Mouse (Mus musculus) hindbrain, embryonic 14.5 days (tissue): ENCODE measurements around the gene AC134908.4. TPM values are rescaled to one million over a fixed set of nuclear protein-coding genes. Genes with fewer than 3 reads are reported as not detected.
A peak's percentile ranks its signal among the peaks of the same experiment; 100 is the strongest.

Experiments used
- ATAC-seq: fragments of 200-750 bp; cut with Nextera tagmentation; 2 replicates; pipeline ENCODE4 v1.8.0; 2017; ENCODE audit warnings: moderate number of reproducible peaks, mild to moderate bottlenecking, moderate TSS enrichment, moderate library complexity; ENCODE audit not compliant: low FRiP score
- DNase-seq: peaks from one replicate; pipeline ENCODE4 v3.0.0-alpha.2; 2015; ENCODE audit warnings: low spot score
- H3K27ac ChIP-seq: fragments of 300-500 bp; sonication (generic); 2 replicates; pipeline ENCODE4 v1.5.1; 2014; ENCODE audit warnings: mild to moderate bottlenecking, moderate library complexity
- H3K27me3 ChIP-seq: fragments of 300-500 bp; sonication (generic); 2 replicates; pipeline ENCODE4 v1.6.1; 2014; ENCODE audit warnings: mild to moderate bottlenecking, low read length, mixed read lengths; ENCODE audit not compliant: control insufficient read depth, insufficient read depth
- H3K36me3 ChIP-seq: fragments of 300-500 bp; sonication (generic); replicated peaks from 2 replicates; pipeline ENCODE4 v1.6.1; 2014; ENCODE audit not compliant: control insufficient read depth, insufficient read depth
- H3K4me1 ChIP-seq: fragments of 300-500 bp; sonication (generic); replicated peaks from 2 replicates; pipeline ENCODE4 v1.6.1; 2014; ENCODE audit warnings: antibody characterized with exemption, low read length, mixed read lengths; ENCODE audit not compliant: control insufficient read depth, insufficient read depth
- H3K4me2 ChIP-seq: fragments of 300-500 bp; sonication (generic); replicated peaks from 2 replicates; pipeline ENCODE4 v1.6.1; 2014; ENCODE audit warnings: mild to moderate bottlenecking, moderate library complexity
- H3K4me3 ChIP-seq: fragments of 300-500 bp; sonication (generic); replicated peaks from 2 replicates; pipeline ENCODE4 v1.5.1; 2014; ENCODE audit warnings: mild to moderate bottlenecking, low read length
- H3K9ac ChIP-seq: fragments of 300-500 bp; sonication (generic); 2 replicates; pipeline ENCODE4 v1.6.1; 2014
- H3K9me3 ChIP-seq: fragments of 300-500 bp; sonication (generic); 2 replicates; pipeline ENCODE4 v1.6.1; 2016; ENCODE audit warnings: low read length; ENCODE audit not compliant: control insufficient read depth
- WGBS: fragments of 180-500 bp; shearing (Covaris S2); extraction: QIAGEN DNeasy Blood & Tissue Kit; methylation state at CpG from one replicate; pipeline ENCODE4 v1.1.7; 2014; 5-methylcytosine and 5-hydroxymethylcytosine counted together
- polyA plus RNA-seq: library from polyadenylated mRNA; unstranded; fragments of >200 nt; fragmentation: Nextera tagmentation; extraction: Ambion mirVana; gene quantifications from 2 replicates; pipeline ENCODE4 v1.2.1, GENCODE M21; 2014

Gene AC134908.4
- polyA plus RNA-seq, 1 experiment from 2014 or later: not detected

DNA sequence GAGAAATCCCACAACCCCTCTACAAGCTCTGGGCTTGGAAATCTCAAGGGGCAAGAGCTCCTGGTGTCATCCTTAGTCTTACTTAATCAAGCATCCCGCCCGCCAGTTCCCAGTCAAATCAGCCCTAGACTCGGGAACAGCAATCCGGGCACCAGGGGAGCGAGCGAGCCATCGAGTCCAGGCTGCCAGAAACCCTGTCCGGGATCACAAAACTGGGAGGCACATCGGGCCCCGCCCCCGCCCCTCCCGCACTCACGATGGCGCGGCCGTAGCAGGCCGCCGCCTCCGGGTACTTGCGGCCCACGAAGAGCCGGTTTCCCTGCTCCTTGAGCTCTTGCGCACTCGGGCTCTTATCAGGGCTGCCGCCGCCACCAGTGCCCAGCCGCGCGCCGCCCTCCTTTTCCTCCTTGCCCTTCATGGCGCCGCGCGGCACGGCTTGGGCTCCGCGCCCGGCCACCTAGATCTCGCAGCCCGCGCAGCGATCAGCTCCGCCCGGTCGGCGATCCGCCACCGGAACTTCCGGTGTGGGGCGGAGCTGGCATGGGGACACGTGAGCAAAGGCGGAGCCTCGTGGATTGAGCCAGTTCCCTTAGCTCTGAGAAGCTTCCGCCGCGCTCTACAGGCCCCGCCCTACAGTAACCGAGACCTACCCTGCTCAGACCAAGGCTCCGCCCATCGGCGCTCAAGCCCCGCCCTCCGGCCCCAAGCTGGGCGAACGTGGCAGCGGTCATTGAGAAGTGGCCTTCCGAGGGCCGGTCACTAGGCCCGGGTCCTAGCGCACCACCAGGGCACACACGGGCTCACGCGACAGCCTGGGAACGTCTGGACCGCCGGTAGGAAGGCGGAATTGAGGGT lies 37.2 kb upstream of the AC134908.4 start:
- WGBS: under 1% methylated on average over 74 of the region's 77 CpGs
- peak; percentile 91 for ATAC-seq

DNA sequence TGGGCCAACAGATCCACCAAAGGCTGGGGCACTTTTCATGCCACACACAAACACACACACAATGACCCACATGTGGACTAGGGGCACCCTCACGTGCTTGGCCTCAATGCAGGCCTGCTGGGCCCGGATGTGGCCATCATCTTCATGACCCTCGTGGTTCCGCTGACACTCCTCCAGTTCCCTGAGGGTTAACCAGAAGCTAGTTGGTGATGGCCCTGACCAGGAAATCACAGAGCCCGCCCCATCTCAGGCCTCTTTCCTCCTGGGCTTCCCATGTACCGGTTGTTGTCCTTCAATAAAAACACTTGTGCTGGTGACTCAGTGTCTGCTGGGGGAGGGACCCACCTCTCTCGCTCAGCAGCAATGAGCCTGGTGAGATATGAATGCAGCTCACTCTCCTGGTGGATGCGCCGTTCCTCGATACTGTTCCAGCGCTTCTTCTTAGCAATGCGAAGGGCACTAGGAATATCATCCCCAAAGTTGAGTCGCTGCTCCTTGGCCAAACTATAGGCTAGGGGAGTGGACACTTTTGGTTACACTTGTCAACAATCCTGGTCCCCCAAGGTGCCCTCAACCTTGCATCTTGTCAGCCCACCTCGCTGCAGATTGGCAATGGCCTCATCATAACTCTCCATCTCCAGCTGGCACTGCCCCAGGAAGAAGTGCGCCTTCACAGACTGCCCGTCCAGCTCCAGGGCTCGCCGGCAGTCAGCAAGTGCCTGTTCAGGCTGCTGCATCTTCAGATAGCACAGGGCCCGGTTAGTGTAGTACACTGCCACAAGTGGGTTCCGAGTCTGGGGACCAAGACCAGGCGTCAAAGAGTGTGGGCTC lies 36.2 kb upstream of the AC134908.4 start:
- ATAC-seq: no peak
- peak overlapping the region; percentile 86 for H3K9ac ChIP-seq
- H3K4me1 ChIP-seq: peaks cover 74% of the 10 kb centered on the region
- no peaks in the 10 kb centered on the region for H3K9me3 ChIP-seq
- H3K36me3 ChIP-seq: peaks cover 36% of the 10 kb centered on the region
- 63% methylated on average over 21 of the region's 21 CpGs for WGBS
- H3K4me2 ChIP-seq: peak overlapping the region; percentile 96
- H3K27ac ChIP-seq: peak overlapping the region; percentile 98
- no peaks in the 10 kb centered on the region for H3K27me3 ChIP-seq
- no peak for DNase-seq
- peak overlapping the region; percentile 89 for H3K4me3 ChIP-seq

More for the DNA sequence above, 37.2 kb upstream of the AC134908.4 start:
- Histone ChIP-seq H3K4me2 (peak overlapping the region; percentile 96), H3K9me3 (no peaks in the 10 kb centered on the region), H3K4me1 (peaks cover 79% of the 10 kb centered on the region), H3K4me3 (peak overlapping the region; percentile 89), H3K9ac (peak overlapping the region; percentile 86), H3K27me3 (no peaks in the 10 kb centered on the region), H3K27ac (peak overlapping the region; percentile 98), H3K36me3 (peaks cover 29% of the 10 kb centered on the region)
- peak; percentile 97 for DNase-seq

DNA sequence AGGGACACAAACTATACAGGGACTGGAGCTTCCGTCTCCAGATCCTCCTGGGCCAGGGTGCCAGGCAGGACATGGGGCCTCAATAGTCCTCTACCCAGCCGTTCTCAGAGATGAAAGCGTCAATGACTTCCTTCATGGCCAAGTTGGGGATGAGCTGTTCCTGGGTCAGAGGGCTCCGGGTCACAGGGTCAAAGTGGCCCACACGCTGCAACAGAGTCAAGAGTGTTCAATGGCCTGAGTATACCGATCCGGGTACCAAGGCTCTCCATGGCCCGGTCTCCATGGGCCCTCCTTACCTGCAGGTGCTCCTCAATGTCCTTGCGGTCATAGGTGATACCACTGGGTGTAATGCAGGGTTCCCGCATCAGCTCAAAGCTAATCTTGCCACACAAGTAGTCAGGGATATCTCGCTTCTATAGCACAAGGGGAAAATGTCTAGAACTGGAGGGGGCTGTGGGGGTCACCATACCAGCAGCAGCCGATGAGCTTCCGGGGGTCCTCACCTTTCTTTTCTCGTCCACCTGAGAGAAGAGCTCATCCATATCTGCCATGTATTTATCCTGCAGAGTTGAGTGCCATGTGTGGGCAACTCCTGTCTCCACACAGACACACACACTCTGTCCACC lies 35.5 kb upstream of the AC134908.4 start:
- no peak for ATAC-seq

DNA sequence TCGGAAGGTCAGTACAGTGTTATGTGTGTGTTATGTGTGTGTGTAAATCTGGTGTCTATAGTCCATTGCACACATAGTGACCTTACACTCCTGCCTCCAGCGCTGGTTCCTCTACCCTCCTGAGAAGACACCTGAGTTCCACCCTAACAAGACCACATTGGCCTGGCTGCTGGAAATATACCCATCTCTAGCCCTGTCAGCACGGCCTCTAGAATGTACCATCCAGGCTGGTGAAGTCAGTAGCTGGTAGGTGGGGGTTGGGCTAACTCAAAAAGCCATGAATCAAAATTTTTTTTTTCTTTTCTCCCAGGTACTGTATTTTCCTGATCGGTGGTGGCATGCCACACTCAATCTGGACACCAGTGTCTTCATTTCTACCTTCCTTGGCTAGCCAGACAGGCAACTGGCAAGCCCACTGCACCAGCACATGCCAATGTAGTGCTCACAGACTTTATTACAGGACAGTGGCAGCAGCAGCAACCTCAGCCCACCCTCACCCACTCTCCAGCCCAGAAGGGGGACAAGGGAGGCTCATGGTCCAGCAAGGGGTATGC lies 34.8 kb upstream of the AC134908.4 start:
- H3K4me1 ChIP-seq: peaks cover 65% of the 10 kb centered on the region
- 81% methylated on average over 4 of the region's 4 CpGs for WGBS
- peak overlapping the region; percentile 95 for H3K4me2 ChIP-seq
- peak overlapping the region; percentile 62; the same call in 1 of the 2 replicates for H3K4me3 ChIP-seq
- no peak overlapping the region for H3K27ac ChIP-seq
- ATAC-seq (no peak), DNase-seq (no peak)
- H3K36me3 ChIP-seq: peaks cover 45% of the 10 kb centered on the region
- H3K27me3 ChIP-seq: no peaks in the 10 kb centered on the region
- no peak overlapping the region for H3K9ac ChIP-seq
- H3K9me3 ChIP-seq: no peaks in the 10 kb centered on the region

More for the DNA sequence above, 35.5 kb upstream of the AC134908.4 start:
- DNase-seq: no peak
- Histone ChIP-seq H3K27me3 (no peaks in the 10 kb centered on the region), H3K36me3 (peaks cover 43% of the 10 kb centered on the region), H3K4me3 (peak overlapping the region; percentile 89), H3K9me3 (no peaks in the 10 kb centered on the region), H3K4me1 (peaks cover 67% of the 10 kb centered on the region), H3K4me2 (peak overlapping the region; percentile 96), H3K9ac (0 out of 2 replicates have a peak overlapping the region, but pooled peaks have one; percentile 86), H3K27ac (no peak overlapping the region)
- WGBS: 88% methylated on average over 14 of the region's 14 CpGs

DNA sequence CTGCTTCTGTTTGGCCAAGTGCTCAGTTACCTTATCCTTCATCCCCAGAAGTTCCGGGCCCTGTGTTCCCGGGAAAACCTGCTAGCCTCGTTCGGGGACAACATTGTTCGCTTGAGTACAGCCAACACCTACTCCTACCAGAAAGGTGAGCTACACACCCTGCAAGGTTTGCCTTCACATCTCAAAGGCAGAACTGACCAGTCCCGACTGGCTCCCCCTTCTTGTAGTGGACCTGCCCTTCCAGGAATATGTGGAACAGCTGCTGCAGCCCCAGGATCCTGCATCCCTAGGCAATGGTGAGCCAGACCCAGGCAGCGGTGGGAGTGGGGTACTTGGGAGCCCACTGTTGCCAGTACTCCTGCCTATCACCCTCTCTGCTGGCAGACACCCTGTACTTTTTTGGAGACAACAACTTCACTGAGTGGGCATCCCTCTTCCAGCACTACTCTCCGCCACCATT lies 34.1 kb upstream of the AC134908.4 start:
- DNase-seq (no peak), ATAC-seq (no peak)
- H3K4me2 ChIP-seq: peak overlapping the region; percentile 95
- peak overlapping the region; percentile 62 for H3K4me3 ChIP-seq
- H3K27ac ChIP-seq: peak overlapping the region; percentile 92
- no peaks in the 10 kb centered on the region for H3K27me3 ChIP-seq
- H3K9ac ChIP-seq: peak overlapping the region; percentile 90
- WGBS: 44% methylated on average over 8 of the region's 8 CpGs
- no peaks in the 10 kb centered on the region for H3K9me3 ChIP-seq
- peaks cover 65% of the 10 kb centered on the region for H3K4me1 ChIP-seq
- H3K36me3 ChIP-seq: peaks cover 45% of the 10 kb centered on the region

DNA sequence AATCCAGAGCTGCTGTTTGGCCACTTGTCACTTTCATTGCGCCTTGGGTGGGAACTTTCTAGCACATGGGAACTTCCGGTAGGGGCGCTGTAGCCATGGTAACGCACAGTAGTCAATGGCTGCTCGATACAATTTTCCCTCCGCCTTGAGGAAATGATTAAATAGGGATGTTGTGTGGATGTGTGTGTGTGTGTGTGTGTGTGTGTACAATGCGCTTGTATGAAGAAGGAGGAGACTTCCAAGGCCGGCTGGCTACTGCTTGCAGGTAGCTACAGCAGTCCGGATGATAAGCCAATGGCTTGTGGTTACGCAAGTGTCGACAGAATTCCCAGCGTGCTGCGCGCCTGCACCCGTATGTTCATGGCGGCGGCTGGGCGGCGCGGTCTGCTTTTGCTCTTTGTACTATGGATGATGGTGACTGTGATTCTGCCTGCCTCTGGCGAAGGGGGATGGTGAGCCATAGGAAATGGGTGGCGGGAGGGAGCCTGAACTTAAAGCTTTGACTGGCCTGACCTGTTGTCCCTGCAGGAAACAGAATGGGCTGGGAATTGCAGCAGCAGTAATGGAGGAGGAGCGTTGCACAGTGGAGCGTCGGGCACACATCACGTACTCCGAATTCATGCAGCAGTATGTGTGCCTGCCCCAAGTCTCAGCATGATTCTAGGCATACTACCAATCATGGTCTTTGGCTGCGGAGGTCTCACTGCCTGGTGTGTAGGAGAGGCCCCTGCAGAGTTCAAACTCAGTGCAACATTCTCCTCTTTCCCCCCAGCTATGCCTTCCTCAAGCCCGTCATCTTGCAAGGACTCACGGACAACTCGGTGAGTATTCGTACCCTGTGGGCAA lies 33.5 kb upstream of the AC134908.4 start, which contains the start of gene Jmjd8:
Jmjd8 (plus strand) TSS at position 156 of the 846 bp plus-strand sequence.
- DNase-seq: peak; percentile 84
- Histone ChIP-seq H3K4me1 (peaks cover 65% of the 10 kb centered on the region), H3K4me3 (peak within 1 kb of the TSS; percentile 62), H3K9me3 (no peaks in the 10 kb centered on the region), H3K36me3 (peaks cover 45% of the 10 kb centered on the region), H3K27ac (peak within 1 kb of the TSS; percentile 92), H3K9ac (peak within 1 kb of the TSS; percentile 90), H3K4me2 (peak within 1 kb of the TSS; percentile 95), H3K27me3 (no peaks in the 10 kb centered on the region)
- peak; percentile 58 for ATAC-seq
- WGBS: under 1% methylated on average over 32 of the region's 32 CpGs

DNA sequence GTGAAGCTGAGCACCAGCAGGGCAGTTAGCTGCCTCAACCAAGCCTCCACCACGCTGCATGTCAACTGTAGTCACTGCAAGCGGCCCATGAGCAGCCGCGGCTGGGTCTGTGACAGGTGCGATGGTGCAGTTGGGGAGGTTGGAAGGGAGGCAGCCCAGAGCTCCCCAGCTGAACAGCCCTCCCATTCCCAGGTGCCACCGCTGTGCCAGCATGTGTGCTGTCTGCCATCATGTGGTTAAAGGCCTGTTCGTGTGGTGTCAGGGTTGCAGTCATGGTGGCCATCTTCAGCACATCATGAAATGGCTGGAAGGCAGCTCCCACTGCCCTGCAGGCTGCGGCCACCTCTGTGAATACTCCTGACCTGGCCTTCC lies 32.8 kb upstream of the AC134908.4 start:
- Histone ChIP-seq H3K36me3 (peaks cover 45% of the 10 kb centered on the region), H3K9ac (peak overlapping the region; percentile 90), H3K4me2 (peak overlapping the region; percentile 95), H3K4me3 (peak overlapping the region; percentile 62), H3K27me3 (no peaks in the 10 kb centered on the region), H3K4me1 (peaks cover 61% of the 10 kb centered on the region), H3K9me3 (no peaks in the 10 kb centered on the region), H3K27ac (peak overlapping the region; percentile 92; the same call in 1 of the 2 replicates)
- ATAC-seq: no peak
- no peak for DNase-seq
- WGBS: 84% methylated on average over 8 of the region's 8 CpGs
